ENCODE assay signal across 33 mouse cellular contexts in the genomic region with DNA sequence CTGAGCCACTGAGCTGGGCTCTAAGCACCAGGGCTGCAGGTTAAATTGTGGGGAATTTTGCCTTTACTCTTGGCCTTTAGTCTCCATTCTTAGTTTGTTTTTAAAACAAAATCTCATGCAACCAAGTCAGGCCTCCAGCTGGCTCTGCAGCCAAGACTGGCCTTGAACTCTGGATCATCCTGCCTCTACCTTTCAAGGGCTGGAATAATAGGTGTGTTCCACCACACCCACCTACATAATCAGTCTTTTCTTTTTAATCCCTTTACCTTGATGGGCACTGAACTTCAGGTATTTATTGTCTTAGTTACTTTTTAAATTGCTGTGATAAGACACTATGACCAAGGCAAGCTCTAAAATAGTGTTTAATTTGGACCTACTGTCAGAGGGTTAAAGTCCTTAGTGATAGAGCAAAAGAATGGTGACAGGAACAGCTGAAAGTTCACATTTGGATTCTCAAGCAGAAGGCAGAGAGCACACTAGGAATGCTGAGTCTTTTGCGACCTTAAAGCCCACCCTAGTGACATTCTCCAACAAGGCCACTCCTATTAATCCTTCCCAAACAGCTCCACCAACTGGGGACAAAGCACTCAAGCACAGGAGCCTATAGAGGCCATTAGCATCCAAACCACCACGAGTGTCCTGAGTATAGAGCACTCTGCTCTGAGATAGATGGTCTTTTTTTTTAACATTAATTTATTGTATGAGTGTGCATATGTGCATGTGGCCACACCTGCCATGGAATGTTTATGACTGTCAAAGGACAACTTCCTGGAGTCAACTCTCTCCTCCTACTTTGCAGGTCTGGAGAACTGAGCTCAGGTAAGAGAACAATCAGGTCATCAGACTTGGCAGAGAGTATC. TPM values are rescaled to one million over a fixed set of nuclear protein-coding genes. Genes with fewer than 3 reads are reported as not detected.
DNase-seq lines count a peak whose midpoint lies in the region; ATAC-seq and TF ChIP-seq lines count a peak whose summit lies in the region.
"Had no signal": no experiment of that assay in that cellular context is flagged by ENCODE, and none has a peak within 500 bp of the region (broad histone marks: within the 10 kb centered on the region; RNA-seq: fewer than 3 reads in every experiment).

No protein-coding gene starts in this region.

- TF ChIP-seq CTCF in liver, adult 2 months (IDR thresholded peaks at IDR 0.05; ENCODE audit: low read depth, low read length), result no peak
- no peak for TF ChIP-seq CTCF in liver, postnatal 0 days (IDR thresholded peaks at IDR 0.05; ENCODE audit: low read depth)
- no peak for TF ChIP-seq CTCF in small intestine, adult 2 months (IDR thresholded peaks at IDR 0.05; ENCODE audit: extremely low read depth, insufficient read length, insufficient replicate concordance, low read depth, low read length)

- TF ChIP-seq POLR2A in liver, adult 2 months (IDR thresholded peaks at IDR 0.05; ENCODE audit: extremely low read depth, insufficient read depth, low read length), result no peak
- TF ChIP-seq POLR2A in small intestine, adult 2 months (IDR thresholded peaks at IDR 0.05; ENCODE audit: low read depth, low read length), result no peak

- WGBS in liver, adult 2 months, result 76% methylated on average over 2 of the region's 2 CpGs
- 57% methylated on average over 2 of the region's 2 CpGs for WGBS in liver, postnatal 0 days (ENCODE audit: insufficient replicate concordance)
- 69% methylated on average over 2 of the region's 2 CpGs for WGBS in intestine, embryonic 16.5 days
- 34% methylated on average over 2 of the region's 2 CpGs for WGBS in small intestine, adult 2 months
- WGBS in hindbrain, embryonic 16.5 days, result 68% methylated on average over 2 of the region's 2 CpGs

- TF ChIP-seq EP300 in liver, postnatal 0 days (IDR thresholded peaks at IDR 0.05; ENCODE audit: low read depth), result no peak

- no peaks in the 10 kb centered on the region for H3K4me1 ChIP-seq in liver, adult 2 months (ENCODE audit: control insufficient read depth, insufficient read depth, low read length)
- H3K4me1 ChIP-seq in liver, postnatal 0 days (ENCODE audit: insufficient read depth), result no peaks in the 10 kb centered on the region
- peaks cover 5% of the 10 kb centered on the region; the same call in 1 of the 2 replicates for H3K4me1 ChIP-seq in intestine, embryonic 16.5 days (ENCODE audit: control insufficient read depth, insufficient read depth, low read length)
- peaks cover 2% of the 10 kb centered on the region; the same call in 1 of the 2 replicates for H3K4me1 ChIP-seq in small intestine, adult 2 months (ENCODE audit: control insufficient read depth, insufficient read depth, insufficient read length, low read length)
- H3K4me1 ChIP-seq in hindbrain, embryonic 16.5 days (ENCODE audit: control insufficient read depth, insufficient read depth, low read depth, low read length), result no peaks in the 10 kb centered on the region
- H3K4me1 ChIP-seq: embryonic facial prominence, embryonic 10.5 days; embryonic facial prominence, embryonic 13.5 days; forebrain, embryonic 12.5 days; forebrain, embryonic 15.5 days; heart, embryonic 12.5 days; heart, embryonic 15.5 days; hindbrain, embryonic 10.5 days; hindbrain, embryonic 13.5 days had no signal

- H3K79me2 ChIP-seq in liver, adult 2 months (ENCODE audit: control insufficient read depth, insufficient read depth, low read length), result no peaks in the 10 kb centered on the region

- H3K4me2 ChIP-seq in liver, postnatal 0 days (ENCODE audit: low read depth, low read length), result no peak overlapping the region
- no peak overlapping the region for H3K4me2 ChIP-seq in intestine, embryonic 16.5 days (ENCODE audit: low read depth, low read length)
- no peak overlapping the region for H3K4me2 ChIP-seq in hindbrain, embryonic 16.5 days (ENCODE audit: low read length)
- H3K4me2 ChIP-seq: embryonic facial prominence, embryonic 13.5 days; forebrain, embryonic 12.5 days; forebrain, embryonic 15.5 days; heart, embryonic 12.5 days; heart, embryonic 15.5 days; hindbrain, embryonic 13.5 days had no signal

- H3K9ac ChIP-seq in liver, adult 2 months (ENCODE audit: low read depth, low read length), result no peak overlapping the region
- no peak overlapping the region for H3K9ac ChIP-seq in liver, postnatal 0 days (replicated peaks)
- no peak overlapping the region for H3K9ac ChIP-seq in intestine, embryonic 16.5 days (ENCODE audit: low read depth, low read length)
- H3K9ac ChIP-seq in hindbrain, embryonic 16.5 days (ENCODE audit: low read depth, low read length), result no peak overlapping the region
- H3K9ac ChIP-seq: embryonic facial prominence, embryonic 13.5 days; forebrain, embryonic 12.5 days; forebrain, embryonic 15.5 days; heart, embryonic 12.5 days; heart, embryonic 15.5 days; hindbrain, embryonic 13.5 days had no signal

- no peaks in the 10 kb centered on the region for H3K36me3 ChIP-seq in liver, adult 2 months (ENCODE audit: control insufficient read depth, insufficient read depth, low read length)
- no peaks in the 10 kb centered on the region for H3K36me3 ChIP-seq in liver, postnatal 0 days (replicated peaks; ENCODE audit: insufficient read depth, low read length)
- H3K36me3 ChIP-seq in intestine, embryonic 16.5 days (ENCODE audit: control insufficient read depth, insufficient read depth, low read length), result no peaks in the 10 kb centered on the region
- H3K36me3 ChIP-seq in small intestine, adult 2 months (ENCODE audit: control insufficient read depth, insufficient read depth, low read length), result no peaks in the 10 kb centered on the region
- H3K36me3 ChIP-seq in hindbrain, embryonic 16.5 days (ENCODE audit: control insufficient read depth, insufficient read depth, low read length), result no peaks in the 10 kb centered on the region
- H3K36me3 ChIP-seq: embryonic facial prominence, embryonic 10.5 days; embryonic facial prominence, embryonic 13.5 days; forebrain, embryonic 12.5 days; forebrain, embryonic 15.5 days; G1E; heart, embryonic 12.5 days; heart, embryonic 15.5 days; hindbrain, embryonic 10.5 days; hindbrain, embryonic 13.5 days had no signal

- peak; percentile 67 for DNase-seq in liver, adult 2 months (ENCODE audit: extremely low read depth, low read depth, low spot score)
- no peak for DNase-seq in liver, postnatal 0 days
- peak; percentile 49 for DNase-seq in ZHBTc4 (ENCODE audit: low read depth, low spot score)
- no peak for DNase-seq in spleen, adult 18-20 months
- no peak for DNase-seq in layer of hippocampus, adult 8-10 months (ENCODE audit: low spot score in 2 of 2)
- DNase-seq: adrenal gland, postnatal 10 days; cerebellum, adult 11 months; cerebellum, adult 2 months; cerebellum, adult 9-11 months; cerebellum, postnatal 36 days; embryo, embryonic 11 days; gastrocnemius, postnatal 25 days; heart, adult 18-20 months; heart, postnatal 10 days; heart, postnatal 36 days had no signal

- ATAC-seq in liver, postnatal 0 days, result no peak
- ATAC-seq in intestine, embryonic 16.5 days, result peak; percentile 89
- ATAC-seq in hindbrain, embryonic 16.5 days, result no peak
- ATAC-seq: activated CD4-positive, CD25-positive, alpha-beta regulatory T cell, adult 4 months; forebrain, embryonic 15.5 days; hindbrain, postnatal 0 days; Patski had no signal

- no peak overlapping the region for H3K27ac ChIP-seq in liver, adult 2 months (replicated peaks; ENCODE audit: insufficient read depth, low read depth, low read length)
- H3K27ac ChIP-seq in liver, postnatal 0 days (ENCODE audit: low read depth), result no peak overlapping the region
- H3K27ac ChIP-seq in intestine, embryonic 16.5 days (ENCODE audit: low read length), result peak overlapping the region; percentile 30; the same call in 1 of the 2 replicates
- H3K27ac ChIP-seq in small intestine, adult 2 months (ENCODE audit: insufficient read depth, low read depth, low read length), result peak overlapping the region; percentile 96
- no peak overlapping the region for H3K27ac ChIP-seq in hindbrain, embryonic 16.5 days (ENCODE audit: low read depth, low read length)
- H3K27ac ChIP-seq: embryonic facial prominence, embryonic 10.5 days; embryonic facial prominence, embryonic 13.5 days; forebrain, embryonic 12.5 days; forebrain, embryonic 15.5 days; heart, embryonic 15.5 days; hindbrain, embryonic 10.5 days; hindbrain, embryonic 13.5 days; hindbrain, postnatal 0 days had no signal

- H3K9me3 ChIP-seq in liver, postnatal 0 days (ENCODE audit: low read length), result peaks cover 4% of the 10 kb centered on the region; the same call in 1 of the 2 replicates
- H3K9me3 ChIP-seq in intestine, embryonic 16.5 days (ENCODE audit: control insufficient read depth, low read length), result no peaks in the 10 kb centered on the region
- H3K9me3 ChIP-seq in hindbrain, embryonic 16.5 days (ENCODE audit: control insufficient read depth, low read length), result no peaks in the 10 kb centered on the region
- H3K9me3 ChIP-seq: embryonic facial prominence, embryonic 13.5 days; forebrain, embryonic 12.5 days; forebrain, embryonic 15.5 days; G1E; heart, embryonic 15.5 days; hindbrain, embryonic 10.5 days had no signal

- H3K4me3 ChIP-seq in liver, adult 2 months (ENCODE audit: insufficient read depth, low read depth, low read length), result no peak overlapping the region
- no peak overlapping the region for H3K4me3 ChIP-seq in liver, postnatal 0 days (ENCODE audit: low read depth, low read length)
- no peak overlapping the region for H3K4me3 ChIP-seq in intestine, embryonic 16.5 days (ENCODE audit: low read length)
- H3K4me3 ChIP-seq in small intestine, adult 2 months (ENCODE audit: low read depth, low read length), result no peak overlapping the region
- no peak overlapping the region for H3K4me3 ChIP-seq in hindbrain, embryonic 16.5 days (ENCODE audit: low read length)
- H3K4me3 ChIP-seq: embryonic facial prominence, embryonic 10.5 days; embryonic facial prominence, embryonic 13.5 days; erythroblast, embryonic 14.5 days; forebrain, embryonic 12.5 days; forebrain, embryonic 15.5 days; heart, embryonic 12.5 days; heart, embryonic 15.5 days; hindbrain, embryonic 10.5 days; hindbrain, embryonic 13.5 days had no signal

- no peaks in the 10 kb centered on the region for H3K27me3 ChIP-seq in liver, adult 2 months (ENCODE audit: control insufficient read depth, insufficient read depth, low read length)
- H3K27me3 ChIP-seq in liver, postnatal 0 days (ENCODE audit: insufficient read depth, low read length), result no peaks in the 10 kb centered on the region
- H3K27me3 ChIP-seq in intestine, embryonic 16.5 days (replicated peaks; ENCODE audit: control insufficient read depth, insufficient read depth, low read length), result no peaks in the 10 kb centered on the region
- H3K27me3 ChIP-seq in small intestine, adult 2 months (ENCODE audit: control insufficient read depth, insufficient read depth, low read length), result no peaks in the 10 kb centered on the region
- no peaks in the 10 kb centered on the region for H3K27me3 ChIP-seq in hindbrain, embryonic 16.5 days (replicated peaks; ENCODE audit: control insufficient read depth, insufficient read depth, low read length)
- H3K27me3 ChIP-seq: embryonic facial prominence, embryonic 13.5 days; forebrain, embryonic 12.5 days; forebrain, embryonic 15.5 days; heart, embryonic 12.5 days; heart, embryonic 15.5 days; hindbrain, embryonic 13.5 days; Patski had no signal

RNA-seq across cellular contexts. Expression of gene Rpl39l, which starts 40.7 kb away (rescaled TPM):
- total RNA-seq in liver, adult 2 months (2014; rRNA removed), result not detected in 2 replicates
- polyA plus RNA-seq in liver, adult 2 months (2012; rRNA removed), result not detected in 2 replicates
- 0.32 and 0.47 TPM in 2 replicates for polyA plus RNA-seq in liver, postnatal 0 days (2015; fragmentation: Nextera tagmentation; extraction: Ambion mirVana)
- polyA plus RNA-seq in intestine, embryonic 16.5 days (2015; fragmentation: Nextera tagmentation; extraction: Ambion mirVana), result 0.27 TPM in 1 of 2 replicates, not detected in the other
- polyA plus RNA-seq in small intestine, adult 2 months (2012; rRNA removed), result not detected in 2 replicates
- not detected in 2 replicates for polyA plus RNA-seq in hindbrain, embryonic 16.5 days (2015; fragmentation: Nextera tagmentation; extraction: Ambion mirVana)
- not detected for total RNA-seq in layer of hippocampus, adult 8-10 months (2022)
- total RNA-seq: adrenal gland, postnatal 10 days; adrenal gland, postnatal 4 days; gastrocnemius, adult 8-10 months; heart, adult 18-20 months; heart, postnatal 10 days; heart, postnatal 36 days; hindbrain, postnatal 0 days had no signal
- polyA plus RNA-seq: cerebellum, adult 2 months; embryonic facial prominence, embryonic 10.5 days; forebrain, embryonic 15.5 days; G1E; hindbrain, postnatal 0 days; Patski had no signal

Comparison
In these comparisons a context has a peak if more than half of its experiments do, and no peak if none do; other contexts are left out.
1. DNase-seq: peak in liver, adult 2 months (single experiment) and ZHBTc4 (single experiment); none in liver, postnatal 0 days (single experiment), spleen, adult 18-20 months (0 of 2) and layer of hippocampus, adult 8-10 months (0 of 2).
2. H3K27ac ChIP-seq: peak in intestine, embryonic 16.5 days (single experiment) and small intestine, adult 2 months (single experiment); none in liver, adult 2 months (single experiment), liver, postnatal 0 days (single experiment) and hindbrain, embryonic 16.5 days (single experiment).